Mouse (Mus musculus): Measurements from ENCODE around the gene Spaca6.

DNA sequence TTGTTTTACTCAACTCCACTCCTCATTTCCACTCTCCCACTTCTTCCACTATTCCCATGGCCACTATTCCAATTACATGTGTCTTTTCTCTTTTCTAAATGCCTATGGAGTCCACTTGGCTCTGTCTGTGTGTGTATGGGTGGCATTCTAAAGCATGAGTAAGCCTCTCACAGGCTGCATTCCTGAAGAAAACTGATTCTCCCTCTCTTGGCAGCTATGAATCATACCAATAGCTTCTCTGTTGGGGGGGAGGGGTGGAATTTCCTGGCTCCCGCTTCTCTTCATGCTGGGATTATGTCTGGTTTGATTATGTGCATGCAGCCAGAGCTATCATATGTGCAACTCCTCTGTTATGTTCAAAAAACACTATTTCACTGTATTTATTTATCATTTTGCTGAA, 34.4 kb upstream of the Spaca6 start:
- no peak for TF ChIP-seq POLR2A (IDR thresholded peaks at IDR 0.05; ENCODE audit: borderline replicate concordance, low read depth, low read length)
- TF ChIP-seq CTCF (IDR thresholded peaks at IDR 0.05; ENCODE audit: low read depth, low read length): no peak

All from bone marrow macrophage, adult 2 months (primary cell).